Mouse (Mus musculus): ENCODE measurements around the gene Zfp978. TPM values are rescaled to one million over a fixed set of nuclear protein-coding genes. Genes with fewer than 3 reads are reported as not detected.

The Zfp978 gene
- total RNA-seq (2023) = not detected

DNA sequence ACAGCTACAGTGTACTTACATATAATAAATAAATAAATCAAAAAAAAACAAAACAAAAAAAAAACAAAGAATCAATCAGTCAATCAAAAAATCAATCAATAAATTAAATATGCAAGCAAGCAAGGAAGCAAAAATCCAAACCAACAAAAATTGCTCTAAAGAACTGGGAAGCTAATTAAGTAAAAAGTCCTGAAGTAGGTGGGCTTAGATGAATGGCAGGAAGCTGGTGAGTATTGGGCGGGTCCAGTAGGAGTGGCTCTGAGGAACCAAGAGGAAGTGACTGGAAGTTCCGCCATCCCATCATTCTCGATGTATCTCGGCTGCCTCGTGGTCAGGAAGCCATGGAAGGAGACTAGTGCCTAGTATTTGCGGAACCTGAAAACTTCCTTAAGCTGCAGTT lies at the start of gene Zfp978:
Zfp978 (plus strand) TSS at position 301 of the 400 bp plus-strand sequence.

Other genes with a start within 250 kb of the Zfp978 start
- gene Zfp991, start 229.3 kb upstream of the Zfp978 start, total RNA-seq (2023) = 2.6 TPM
- gene Zfp988, start 55.6 kb upstream of the Zfp978 start, total RNA-seq (2023) = not detected
- not detected for gene Zfp982, start 131.1 kb downstream of the Zfp978 start, total RNA-seq (2023)
- not detected for gene Gm16503, start 178.9 kb downstream of the Zfp978 start, total RNA-seq (2023)
- gene Zfp985, start 192.0 kb downstream of the Zfp978 start, total RNA-seq (2023) = not detected

All from CD4-positive naive resting alpha-beta T cell, adult 57 days (primary cell).